Mouse (Mus musculus) bone marrow macrophage, adult 2 months (primary cell): ENCODE measurements around the gene Susd6.

Experiments used
- CTCF ChIP-seq: IDR thresholded peaks from 2 replicates; pipeline ENCODE4 v1.5.1; 2012; ENCODE audit warnings: low read depth, mild to moderate bottlenecking, low read length, moderate library complexity
- POLR2A ChIP-seq: IDR thresholded peaks from 2 replicates; pipeline ENCODE4 v1.6.1; 2012; ENCODE audit warnings: mild to moderate bottlenecking, low read depth, low read length, borderline replicate concordance

DNA sequence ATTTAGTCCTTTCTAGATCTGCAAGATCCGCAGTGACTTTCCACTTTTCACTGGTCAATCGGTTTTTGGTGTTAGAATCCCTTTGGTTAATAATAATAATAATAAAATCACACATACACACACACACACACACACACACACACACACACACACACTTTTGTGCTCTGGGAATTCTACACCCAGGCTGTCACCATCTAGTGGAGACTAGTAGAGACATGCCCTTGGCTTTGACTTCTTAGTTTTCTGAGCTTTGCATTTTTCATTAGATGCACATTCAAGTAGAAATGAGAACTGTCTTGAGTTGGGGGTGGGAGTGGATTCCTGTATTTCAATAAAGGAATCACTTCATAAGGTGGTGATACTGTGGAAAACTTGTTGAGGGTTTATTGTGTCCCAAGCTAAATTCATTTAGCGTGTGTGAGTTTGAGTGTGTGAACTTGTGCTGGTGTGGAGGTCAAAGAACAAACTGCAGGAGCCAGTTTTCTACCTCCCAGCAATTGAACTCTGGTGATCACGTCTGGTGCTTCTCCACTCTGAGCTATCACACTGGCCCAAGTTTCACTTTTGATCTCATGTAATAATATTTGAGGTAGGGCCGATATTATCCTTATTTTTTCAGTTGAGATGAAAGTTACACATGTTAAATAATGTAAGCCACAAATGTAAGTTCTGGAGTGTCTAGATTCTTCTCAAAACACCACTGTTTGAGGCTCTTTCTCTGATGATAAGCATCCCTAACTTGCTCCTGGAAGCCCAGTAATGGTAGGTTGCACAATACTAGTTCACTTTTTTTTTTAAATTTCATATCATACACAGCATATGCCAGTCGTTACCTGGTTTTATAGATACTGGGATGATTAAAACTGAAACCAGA is 1.5 kb downstream of the Susd6 start:
- TF ChIP-seq POLR2A (no peak), CTCF (no peak)
